In the genomic region with DNA sequence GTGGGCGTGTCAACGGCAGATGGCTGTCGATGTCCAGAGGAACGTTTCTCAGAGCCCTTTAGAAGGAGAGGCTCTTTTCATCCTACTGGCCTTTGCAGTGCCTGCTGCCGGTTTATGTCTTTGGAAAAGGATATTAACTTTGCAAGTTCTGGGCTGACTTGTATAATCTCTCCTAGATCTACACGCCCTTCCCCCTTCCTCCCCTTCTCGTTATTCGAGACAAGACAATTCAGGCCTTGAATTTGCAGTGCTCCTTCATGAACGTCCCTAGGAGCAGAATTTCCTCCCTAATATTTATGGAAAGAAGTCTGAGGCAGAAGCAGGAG, we compare ENCODE assay signal across 8 mouse cellular contexts. TPM values are rescaled to one million over a fixed set of nuclear protein-coding genes. Genes with fewer than 3 reads are reported as not detected.
A peak's percentile ranks its signal among the peaks of the same experiment; 100 is the strongest.
DNase-seq lines count a peak whose midpoint lies in the region; ATAC-seq and TF ChIP-seq lines count a peak whose summit lies in the region.

No protein-coding gene starts in this region.

- H3K4me2 ChIP-seq in forebrain, embryonic 11.5 days (ENCODE audit: low read depth, low read length, severe bottlenecking), result peak overlapping the region; percentile 56
- peak overlapping the region; percentile 96 for H3K4me2 ChIP-seq in liver, embryonic 12.5 days

- no peak for TF ChIP-seq CTCF in C2C12 (IDR thresholded peaks at IDR 0.05; ENCODE audit: control insufficient read depth, insufficient read depth, insufficient read length)

- H3K4me1 ChIP-seq in heart, embryonic 10.5 days, result peaks cover 29% of the 10 kb centered on the region
- H3K4me1 ChIP-seq in forebrain, embryonic 11.5 days (replicated peaks; ENCODE audit: control insufficient read depth, insufficient read depth, low read length), result no peaks in the 10 kb centered on the region
- H3K4me1 ChIP-seq in liver, embryonic 12.5 days, result peaks cover 48% of the 10 kb centered on the region

- 6% methylated on average over 9 of the region's 9 CpGs for WGBS in heart, embryonic 10.5 days
- 9% methylated on average over 9 of the region's 9 CpGs for WGBS in forebrain, embryonic 11.5 days
- 7% methylated on average over 9 of the region's 9 CpGs for WGBS in liver, embryonic 12.5 days (ENCODE audit: insufficient replicate concordance)

- H3K9me3 ChIP-seq in heart, embryonic 10.5 days, result no peaks in the 10 kb centered on the region
- no peaks in the 10 kb centered on the region for H3K9me3 ChIP-seq in forebrain, embryonic 11.5 days (ENCODE audit: control insufficient read depth, low read length)
- no peaks in the 10 kb centered on the region for H3K9me3 ChIP-seq in liver, embryonic 12.5 days (replicated peaks)

- peak overlapping the region; percentile 86 for H3K27ac ChIP-seq in heart, embryonic 10.5 days
- peak overlapping the region; percentile 85 for H3K27ac ChIP-seq in forebrain, embryonic 11.5 days (ENCODE audit: low read depth, low read length)
- peak overlapping the region; percentile 90 for H3K27ac ChIP-seq in liver, embryonic 12.5 days

- H3ac ChIP-seq in C2C12 (ENCODE audit: control insufficient read depth, insufficient read length, low read depth), result peak overlapping the region; percentile 59

- no peaks in the 10 kb centered on the region for H3K79me3 ChIP-seq in C2C12 (ENCODE audit: low read depth)

- DNase-seq in heart, embryonic 10.5 days (ENCODE audit: low spot score), result no peak
- DNase-seq in heart, adult 18-20 months, result no peak
- DNase-seq in forebrain, embryonic 11.5 days (ENCODE audit: low spot score), result no peak
- DNase-seq in retina, postnatal 1 day, result no peak
- DNase-seq in retina, embryonic 14.5 days (ENCODE audit: low spot score), result no peak
- no peak for DNase-seq in thymus, postnatal 25 days

- H3K27me3 ChIP-seq in heart, embryonic 10.5 days (ENCODE audit: insufficient read depth, poor library complexity, severe bottlenecking), result no peaks in the 10 kb centered on the region
- H3K27me3 ChIP-seq in C2C12 (ENCODE audit: control insufficient read depth, insufficient read depth, insufficient read length), result no peaks in the 10 kb centered on the region
- H3K27me3 ChIP-seq in forebrain, embryonic 11.5 days (ENCODE audit: control insufficient read depth, insufficient read depth, low read length), result no peaks in the 10 kb centered on the region
- H3K27me3 ChIP-seq in liver, embryonic 12.5 days (replicated peaks), result no peaks in the 10 kb centered on the region

- H3K9ac ChIP-seq in forebrain, embryonic 11.5 days (ENCODE audit: low read length), result peak overlapping the region; percentile 64
- H3K9ac ChIP-seq in liver, embryonic 12.5 days, result peak overlapping the region; percentile 81

- peak overlapping the region; percentile 80 for H3K4me3 ChIP-seq in heart, embryonic 10.5 days
- H3K4me3 ChIP-seq in C2C12 (ENCODE audit: insufficient read depth, poor library complexity, severe bottlenecking), result peak overlapping the region; percentile 42
- H3K4me3 ChIP-seq in forebrain, embryonic 11.5 days (ENCODE audit: low read depth, low read length), result peak overlapping the region; percentile 70
- H3K4me3 ChIP-seq in liver, embryonic 12.5 days, result peak overlapping the region; percentile 76

- peaks cover 11% of the 10 kb centered on the region for H3K36me3 ChIP-seq in heart, embryonic 10.5 days
- H3K36me3 ChIP-seq in C2C12 (ENCODE audit: control insufficient read depth, insufficient read depth), result peaks cover 13% of the 10 kb centered on the region
- H3K36me3 ChIP-seq in forebrain, embryonic 11.5 days (ENCODE audit: control insufficient read depth, insufficient read depth, low read length), result no peaks in the 10 kb centered on the region; the same call in 1 of the 2 replicates
- peaks cover 19% of the 10 kb centered on the region for H3K36me3 ChIP-seq in liver, embryonic 12.5 days

- ATAC-seq in forebrain, embryonic 11.5 days (replicated peaks; ENCODE audit: low FRiP score), result no peak
- ATAC-seq in liver, embryonic 12.5 days, result no peak

- no peaks in the 10 kb centered on the region for H3K79me2 ChIP-seq in C2C12 (ENCODE audit: control insufficient read depth, insufficient read depth)

TF ChIP-seq in C2C12, 6 proteins besides CTCF, POLR2A, EP300 and RAD21:
- TF ChIP-seq MAX (IDR thresholded peaks at IDR 0.05) (no peak), USF1 (IDR thresholded peaks at IDR 0.05; ENCODE audit: low read depth) (no peak), FOSL1 (IDR thresholded peaks at IDR 0.05; ENCODE audit: insufficient read depth, low read length, poor library complexity, severe bottlenecking) (no peak), MYOG (IDR thresholded peaks at IDR 0.05; ENCODE audit: control insufficient read depth, extremely low read depth, insufficient read length) (no peak), CEBPB (IDR thresholded peaks at IDR 0.05; ENCODE audit: low read depth) (no peak), MYOD1 (IDR thresholded peaks at IDR 0.05; ENCODE audit: control insufficient read depth, insufficient read length, low read depth) (no peak)

RNA-seq across cellular contexts. Expression of gene Coq10a, which starts 0.4 kb away (rescaled TPM):
- polyA plus RNA-seq in heart, embryonic 10.5 days (2016; fragmentation: Nextera tagmentation; extraction: Ambion mirVana), result 9.7 and 10.7 TPM in 2 replicates
- 100 to 1,000 TPM; 365 to 392 TPM for total RNA-seq in heart, adult 18-20 months (2021)
- polyA plus RNA-seq in C2C12 (2012; fragmentation: generic; extraction: Trizol), result 13.7 TPM
- 21.0 and 23.1 TPM in 2 replicates for polyA plus RNA-seq in forebrain, embryonic 11.5 days (2014; fragmentation: Nextera tagmentation; extraction: Ambion mirVana)
- 8.7 and 8.9 TPM in 2 replicates for polyA plus RNA-seq in liver, embryonic 12.5 days (2016; fragmentation: Nextera tagmentation; extraction: Ambion mirVana)

RNA-seq across cellular contexts. Expression of gene Ankrd52, which starts 7.7 kb away (rescaled TPM):
- polyA plus RNA-seq in heart, embryonic 10.5 days (2016; fragmentation: Nextera tagmentation; extraction: Ambion mirVana), result 10.9 and 12.7 TPM in 2 replicates
- 10 to 100 TPM; 38.1 to 40.3 TPM for total RNA-seq in heart, adult 18-20 months (2021)
- 35.9 TPM for polyA plus RNA-seq in C2C12 (2012; fragmentation: generic; extraction: Trizol)
- 13.3 and 15.4 TPM in 2 replicates for polyA plus RNA-seq in forebrain, embryonic 11.5 days (2014; fragmentation: Nextera tagmentation; extraction: Ambion mirVana)
- 9.3 TPM in 2 replicates for polyA plus RNA-seq in liver, embryonic 12.5 days (2016; fragmentation: Nextera tagmentation; extraction: Ambion mirVana)

RNA-seq across cellular contexts. Expression of gene Cs, which starts 31.6 kb away (rescaled TPM):
- 347 and 474 TPM in 2 replicates for polyA plus RNA-seq in heart, embryonic 10.5 days (2016; fragmentation: Nextera tagmentation; extraction: Ambion mirVana)
- total RNA-seq in heart, adult 18-20 months (2021), result 1,000 to 10,000 TPM; 1,006 to 1,090 TPM
- polyA plus RNA-seq in C2C12 (2012; fragmentation: generic; extraction: Trizol), result 212 TPM
- 263 and 278 TPM in 2 replicates for polyA plus RNA-seq in forebrain, embryonic 11.5 days (2014; fragmentation: Nextera tagmentation; extraction: Ambion mirVana)
- 183 and 187 TPM in 2 replicates for polyA plus RNA-seq in liver, embryonic 12.5 days (2016; fragmentation: Nextera tagmentation; extraction: Ambion mirVana)

RNA-seq across cellular contexts. Expression of gene Slc39a5, which starts 31.8 kb away (rescaled TPM):
- polyA plus RNA-seq in heart, embryonic 10.5 days (2016; fragmentation: Nextera tagmentation; extraction: Ambion mirVana), result 0.07 and 2.4 TPM in 2 replicates
- not detected for total RNA-seq in heart, adult 18-20 months (2021)
- not detected for polyA plus RNA-seq in C2C12 (2012; fragmentation: generic; extraction: Trizol)
- polyA plus RNA-seq in forebrain, embryonic 11.5 days (2014; fragmentation: Nextera tagmentation; extraction: Ambion mirVana), result 0.24 TPM in 1 of 2 replicates, not detected in the other
- polyA plus RNA-seq in liver, embryonic 12.5 days (2016; fragmentation: Nextera tagmentation; extraction: Ambion mirVana), result 22.7 and 23.0 TPM in 2 replicates

RNA-seq across cellular contexts. Expression of gene Nabp2, which starts 42.1 kb away (rescaled TPM):
- polyA plus RNA-seq in heart, embryonic 10.5 days (2016; fragmentation: Nextera tagmentation; extraction: Ambion mirVana), result 76.5 and 87.9 TPM in 2 replicates
- 10 to 100 TPM; 41.0 to 42.8 TPM for total RNA-seq in heart, adult 18-20 months (2021)
- 93.0 TPM for polyA plus RNA-seq in C2C12 (2012; fragmentation: generic; extraction: Trizol)
- 151 TPM in 2 replicates for polyA plus RNA-seq in forebrain, embryonic 11.5 days (2014; fragmentation: Nextera tagmentation; extraction: Ambion mirVana)
- 64.1 and 66.1 TPM in 2 replicates for polyA plus RNA-seq in liver, embryonic 12.5 days (2016; fragmentation: Nextera tagmentation; extraction: Ambion mirVana)
